Mouse (Mus musculus): Measurements from ENCODE around the gene Gpr19. TPM values are rescaled to one million over a fixed set of nuclear protein-coding genes. Genes with fewer than 3 reads are reported as not detected.

Gpr19 gene
- polyA plus RNA-seq (2014; fragmentation: Nextera tagmentation; extraction: Ambion mirVana) = 9.1 TPM in 2 replicates

- no peaks in the 10 kb centered on the region for H3K27me3 ChIP-seq (ENCODE audit: control insufficient read depth, insufficient read depth, low read length)
- H3K4me3 ChIP-seq (ENCODE audit: control insufficient read depth in 1 of 2, insufficient read depth in 1 of 2, low read depth in 1 of 2, low read length in 2 of 2) = peak within 1 kb of the TSS; percentile 64 to 65
- peak within 1 kb of the TSS; percentile 100 for H3K27ac ChIP-seq (replicated peaks in 1 of 2; ENCODE audit: control insufficient read depth in 1 of 2, insufficient read depth in 1 of 2, low read depth in 2 of 2, low read length in 2 of 2)
- H3K9ac ChIP-seq (ENCODE audit: low read length) = peak within 1 kb of the TSS; percentile 91
- H3K9me3 ChIP-seq (ENCODE audit: control insufficient read depth, low read length) = no peaks in the 10 kb centered on the region
- no peaks in the 10 kb centered on the region for H3K36me3 ChIP-seq (ENCODE audit: control insufficient read depth, insufficient read depth, low read length)
- under 1% methylated on average over 51 of the region's 51 CpGs for WGBS
- peak within 1 kb of the TSS; percentile 87 for H3K4me2 ChIP-seq (ENCODE audit: low read length)
- H3K4me1 ChIP-seq (ENCODE audit: control insufficient read depth in 2 of 2, insufficient read depth in 2 of 2, low read length in 2 of 2) = peaks cover 4 to 7% of the 10 kb centered on the region in 2 experiments
- peak; percentile 95 for ATAC-seq (ENCODE audit: insufficient number of reproducible peaks, insufficient read depth, low FRiP score, low read depth)
Observed at GRCm38 (mm10) chr6:134898095-134898965, at the start of gene Gpr19. TSS of gene Gpr19 (minus strand) at chr6:134898578.

- ATAC-seq (ENCODE audit: insufficient number of reproducible peaks, insufficient read depth, low FRiP score, low read depth) = no peak
Observed at GRCm38 (mm10) chr6:134947311-134948087, 49.1 kb upstream of the Gpr19 start.

GRCm38 (mm10) chr6:134946858-134947257 is 48.5 kb upstream of the Gpr19 start:
- Histone ChIP-seq H3K4me1 (ENCODE audit: control insufficient read depth in 2 of 2, insufficient read depth in 2 of 2, low read length in 2 of 2) (peaks cover 10 to 27% of the 10 kb centered on the region in 2 experiments), H3K27me3 (ENCODE audit: control insufficient read depth, insufficient read depth, low read length) (no peaks in the 10 kb centered on the region), H3K4me2 (ENCODE audit: low read length) (no peak overlapping the region), H3K9me3 (ENCODE audit: control insufficient read depth, low read length) (no peaks in the 10 kb centered on the region), H3K9ac (ENCODE audit: low read length) (no peak overlapping the region), H3K27ac (replicated peaks in 1 of 2; ENCODE audit: control insufficient read depth in 1 of 2, insufficient read depth in 1 of 2, low read depth in 2 of 2, low read length in 2 of 2) (no peak overlapping the region; a peak in 1 of 4 replicates), H3K36me3 (ENCODE audit: control insufficient read depth, insufficient read depth, low read length) (peaks cover 23% of the 10 kb centered on the region), H3K4me3 (ENCODE audit: control insufficient read depth in 1 of 2, insufficient read depth in 1 of 2, low read depth in 1 of 2, low read length in 2 of 2) (no peak overlapping the region)
- ATAC-seq (ENCODE audit: insufficient number of reproducible peaks, insufficient read depth, low FRiP score, low read depth) = no peak
- 75% methylated on average over 9 of the region's 9 CpGs for WGBS

More at GRCm38 (mm10) chr6:134947311-134948087, 49.1 kb upstream of the Gpr19 start:
- Histone ChIP-seq H3K9me3 (ENCODE audit: control insufficient read depth, low read length) (no peaks in the 10 kb centered on the region), H3K4me2 (ENCODE audit: low read length) (no peak overlapping the region), H3K27me3 (ENCODE audit: control insufficient read depth, insufficient read depth, low read length) (no peaks in the 10 kb centered on the region), H3K4me3 (ENCODE audit: control insufficient read depth in 1 of 2, insufficient read depth in 1 of 2, low read depth in 1 of 2, low read length in 2 of 2) (no peak overlapping the region), H3K9ac (ENCODE audit: low read length) (no peak overlapping the region), H3K4me1 (ENCODE audit: control insufficient read depth in 2 of 2, insufficient read depth in 2 of 2, low read length in 2 of 2) (peaks cover 8 to 21% of the 10 kb centered on the region in 2 experiments), H3K36me3 (ENCODE audit: control insufficient read depth, insufficient read depth, low read length) (peaks cover 28% of the 10 kb centered on the region), H3K27ac (replicated peaks in 1 of 2; ENCODE audit: control insufficient read depth in 1 of 2, insufficient read depth in 1 of 2, low read depth in 2 of 2, low read length in 2 of 2) (no peak overlapping the region)
- 43% methylated on average over 13 of the region's 13 CpGs for WGBS

DNA sequence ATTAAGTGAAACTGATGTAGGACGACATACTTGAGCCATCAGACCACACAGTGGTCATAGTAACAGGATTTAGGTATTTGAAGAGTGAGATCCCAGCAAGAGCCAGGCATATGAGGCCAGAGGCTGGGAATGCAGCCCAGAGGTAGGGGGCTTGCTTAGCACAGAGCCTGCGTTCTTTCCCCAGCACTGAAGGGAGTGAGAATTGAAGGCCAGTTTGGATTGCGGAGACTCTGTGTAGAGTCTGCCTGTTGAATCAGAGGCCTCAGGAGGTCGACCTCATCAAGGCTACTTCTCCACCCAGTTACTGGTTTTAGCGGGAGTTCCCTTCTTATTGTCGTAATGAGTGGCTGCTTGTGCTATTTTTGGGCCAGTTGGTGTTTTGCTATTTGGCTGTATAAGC is 47.7 kb upstream of the Gpr19 start:
- Histone ChIP-seq H3K27me3 (ENCODE audit: control insufficient read depth, insufficient read depth, low read length) (no peaks in the 10 kb centered on the region), H3K9ac (ENCODE audit: low read length) (no peak overlapping the region), H3K27ac (replicated peaks in 1 of 2; ENCODE audit: control insufficient read depth in 1 of 2, insufficient read depth in 1 of 2, low read depth in 2 of 2, low read length in 2 of 2) (peak overlapping the region; percentile 25 to 55), H3K36me3 (ENCODE audit: control insufficient read depth, insufficient read depth, low read length) (peaks cover 22% of the 10 kb centered on the region), H3K4me1 (ENCODE audit: control insufficient read depth in 2 of 2, insufficient read depth in 2 of 2, low read length in 2 of 2) (peaks cover 10 to 28% of the 10 kb centered on the region in 2 experiments), H3K4me3 (ENCODE audit: control insufficient read depth in 1 of 2, insufficient read depth in 1 of 2, low read depth in 1 of 2, low read length in 2 of 2) (no peak overlapping the region), H3K9me3 (ENCODE audit: control insufficient read depth, low read length) (no peaks in the 10 kb centered on the region), H3K4me2 (ENCODE audit: low read length) (no peak overlapping the region)
- 33% methylated on average over 6 of the region's 6 CpGs for WGBS
- ATAC-seq (ENCODE audit: insufficient number of reproducible peaks, insufficient read depth, low FRiP score, low read depth) = no peak

GRCm38 (mm10) chr6:134943759-134944407 is 45.5 kb upstream of the Gpr19 start:
- H3K4me1 ChIP-seq (ENCODE audit: control insufficient read depth in 2 of 2, insufficient read depth in 2 of 2, low read length in 2 of 2) = peaks cover 10 to 28% of the 10 kb centered on the region in 2 experiments
- H3K9ac ChIP-seq (ENCODE audit: low read length) = peak overlapping the region; percentile 28; the same call in 1 of the 2 replicates

GRCm38 (mm10) chr6:134939781-134940180 is 41.4 kb upstream of the Gpr19 start:
- no peak for ATAC-seq (ENCODE audit: insufficient number of reproducible peaks, insufficient read depth, low FRiP score, low read depth)
- Histone ChIP-seq H3K4me3 (ENCODE audit: control insufficient read depth in 1 of 2, insufficient read depth in 1 of 2, low read depth in 1 of 2, low read length in 2 of 2) (no peak overlapping the region), H3K27ac (replicated peaks in 1 of 2; ENCODE audit: control insufficient read depth in 1 of 2, insufficient read depth in 1 of 2, low read depth in 2 of 2, low read length in 2 of 2) (no peak overlapping the region), H3K9ac (ENCODE audit: low read length) (no peak overlapping the region), H3K4me1 (ENCODE audit: control insufficient read depth in 2 of 2, insufficient read depth in 2 of 2, low read length in 2 of 2) (peaks cover 2 to 21% of the 10 kb centered on the region in 2 experiments; a peak in 1 of 4 replicates), H3K27me3 (ENCODE audit: control insufficient read depth, insufficient read depth, low read length) (no peaks in the 10 kb centered on the region), H3K9me3 (ENCODE audit: control insufficient read depth, low read length) (no peaks in the 10 kb centered on the region), H3K4me2 (ENCODE audit: low read length) (no peak overlapping the region), H3K36me3 (ENCODE audit: control insufficient read depth, insufficient read depth, low read length) (peaks cover 35% of the 10 kb centered on the region)
- 89% methylated on average over 4 of the region's 4 CpGs for WGBS

More at GRCm38 (mm10) chr6:134943759-134944407, 45.5 kb upstream of the Gpr19 start:
- no peak for ATAC-seq (ENCODE audit: insufficient number of reproducible peaks, insufficient read depth, low FRiP score, low read depth)
- Histone ChIP-seq H3K9me3 (ENCODE audit: control insufficient read depth, low read length) (no peaks in the 10 kb centered on the region), H3K4me2 (ENCODE audit: low read length) (no peak overlapping the region), H3K27me3 (ENCODE audit: control insufficient read depth, insufficient read depth, low read length) (no peaks in the 10 kb centered on the region), H3K4me3 (ENCODE audit: control insufficient read depth in 1 of 2, insufficient read depth in 1 of 2, low read depth in 1 of 2, low read length in 2 of 2) (no peak overlapping the region), H3K27ac (replicated peaks in 1 of 2; ENCODE audit: control insufficient read depth in 1 of 2, insufficient read depth in 1 of 2, low read depth in 2 of 2, low read length in 2 of 2) (peak overlapping the region in 1 of 2 experiments; percentile 10; a peak in 1 of 4 replicates), H3K36me3 (ENCODE audit: control insufficient read depth, insufficient read depth, low read length) (peaks cover 30% of the 10 kb centered on the region)
- 76% methylated on average over 13 of the region's 13 CpGs for WGBS

DNA sequence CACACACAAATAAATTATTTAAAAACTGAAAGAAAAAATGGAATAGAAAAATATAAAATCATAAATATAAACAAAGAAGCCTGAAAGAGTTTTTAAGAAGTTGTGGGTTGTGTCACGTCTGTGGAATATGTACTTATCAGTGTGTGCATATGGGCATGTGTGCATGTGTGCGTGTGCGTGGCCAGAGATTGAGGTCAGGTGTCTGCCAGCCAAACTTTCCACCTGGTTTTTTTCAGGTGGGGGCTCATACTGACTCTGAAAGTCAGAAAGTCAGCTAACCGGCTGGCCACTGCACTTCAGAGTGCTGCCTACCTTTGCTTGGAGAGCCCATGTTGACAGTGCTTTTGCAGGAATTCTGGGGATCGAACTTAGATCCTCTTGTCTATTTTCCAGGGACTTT is 35.9 kb upstream of the Gpr19 start:
- no peak for ATAC-seq (ENCODE audit: insufficient number of reproducible peaks, insufficient read depth, low FRiP score, low read depth)

More for the DNA sequence above, 35.9 kb upstream of the Gpr19 start:
- Histone ChIP-seq H3K4me2 (ENCODE audit: low read length) (no peak overlapping the region), H3K27ac (replicated peaks in 1 of 2; ENCODE audit: control insufficient read depth in 1 of 2, insufficient read depth in 1 of 2, low read depth in 2 of 2, low read length in 2 of 2) (no peak overlapping the region), H3K4me3 (ENCODE audit: control insufficient read depth in 1 of 2, insufficient read depth in 1 of 2, low read depth in 1 of 2, low read length in 2 of 2) (no peak overlapping the region), H3K36me3 (ENCODE audit: control insufficient read depth, insufficient read depth, low read length) (0 out of 2 replicates have a peak, but pooled peaks cover 13% of the 10 kb centered on the region), H3K27me3 (ENCODE audit: control insufficient read depth, insufficient read depth, low read length) (no peaks in the 10 kb centered on the region), H3K4me1 (ENCODE audit: control insufficient read depth in 2 of 2, insufficient read depth in 2 of 2, low read length in 2 of 2) (peaks cover 6 to 25% of the 10 kb centered on the region in 2 experiments), H3K9me3 (ENCODE audit: control insufficient read depth, low read length) (no peaks in the 10 kb centered on the region), H3K9ac (ENCODE audit: low read length) (no peak overlapping the region)
- WGBS = 88% methylated on average over 5 of the region's 5 CpGs

Data from heart, embryonic 14.5 days (tissue).